In the genomic region with DNA sequence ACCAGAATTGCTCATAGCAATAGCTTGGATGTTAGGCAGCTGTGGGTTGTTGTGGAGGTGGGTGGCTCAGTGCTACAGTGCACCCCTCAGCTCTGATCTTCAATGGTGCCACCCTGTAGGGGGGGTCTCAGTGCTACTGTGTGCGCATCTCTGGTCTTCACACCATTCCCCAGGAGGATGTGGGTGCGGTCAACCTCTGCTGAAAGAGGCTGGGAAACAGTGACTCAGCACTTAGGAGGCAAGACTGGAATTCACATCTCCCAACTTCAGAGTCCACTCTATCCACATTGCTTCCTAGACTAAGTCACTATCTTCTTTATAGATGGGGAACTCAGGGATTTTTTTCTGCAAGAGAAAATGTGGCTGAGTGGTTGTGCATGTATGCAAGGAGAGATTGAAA, we compare ENCODE assay signal across 18 mouse cellular contexts.
"Had no signal": no experiment of that assay in that cellular context is flagged by ENCODE, and none has a peak within 500 bp of the region (broad histone marks: within the 10 kb centered on the region; RNA-seq: fewer than 3 reads in every experiment).

No protein-coding gene starts in this region.

- H3K9me3 ChIP-seq: lung, embryonic 15.5 days; megakaryocyte, embryonic 14.5 days; midbrain, embryonic 13.5 days; midbrain, embryonic 15.5 days had no signal

- H3K36me3 ChIP-seq: lung, embryonic 15.5 days; midbrain, embryonic 13.5 days; midbrain, embryonic 15.5 days; neural tube, embryonic 12.5 days had no signal

- DNase-seq: liver, postnatal 0 days; lung, adult 2 months; lung, postnatal 14 days; lung, postnatal 36 days; retina, postnatal 1 day; right cerebral cortex, adult 18-20 months; right cerebral cortex, postnatal 25 days; right cerebral cortex, postnatal 4 days; spleen, adult 18-20 months; thymus, adult 2 months; thymus, postnatal 25 days; thymus, postnatal 4 days had no signal

- H3K9ac ChIP-seq: liver, postnatal 0 days; lung, embryonic 15.5 days; midbrain, embryonic 13.5 days; midbrain, embryonic 15.5 days; neural tube, embryonic 12.5 days had no signal

- H3K4me3 ChIP-seq: lung, embryonic 15.5 days; megakaryocyte, embryonic 14.5 days; midbrain, embryonic 13.5 days; midbrain, embryonic 15.5 days; neural tube, embryonic 12.5 days had no signal

- H3K27ac ChIP-seq: lung, embryonic 15.5 days; macrophage; midbrain, embryonic 13.5 days; midbrain, embryonic 15.5 days; neural tube, embryonic 12.5 days had no signal

- H3K4me1 ChIP-seq: midbrain, embryonic 15.5 days had no signal
